Mouse (Mus musculus): ENCODE measurements around the gene Ric8b. TPM values are rescaled to one million over a fixed set of nuclear protein-coding genes. Genes with fewer than 3 reads are reported as not detected.

The Ric8b gene
- polyA plus RNA-seq, 2 experiments from 2014 or later, result 6.3 to 7.2 TPM

- no peak for ATAC-seq
Observed at GRCm38 (mm10) chr10:84909021-84909801, 8.2 kb upstream of the Ric8b start.

GRCm38 (mm10) chr10:84910194-84910593 is 7.2 kb upstream of the Ric8b start:
- ATAC-seq, result no peak

- ATAC-seq, result no peak
Observed at GRCm38 (mm10) chr10:84910758-84911384, 6.5 kb upstream of the Ric8b start.

- no peak for ATAC-seq
Observed at GRCm38 (mm10) chr10:84913148-84913547, 4.3 kb upstream of the Ric8b start.

GRCm38 (mm10) chr10:84915476-84915875 is 1.9 kb upstream of the Ric8b start:
- no peak for ATAC-seq

- ATAC-seq, result peak; percentile 20
Observed at GRCm38 (mm10) chr10:84917731-84918095, 297 bp downstream of the Ric8b start.

- ATAC-seq, result no peak
Observed at GRCm38 (mm10) chr10:84926336-84926735, 8.9 kb downstream of the Ric8b start.

- ATAC-seq, result peak; percentile 70
Observed at GRCm38 (mm10) chr10:84926885-84927284, 9.5 kb downstream of the Ric8b start.

- peak; percentile 42 for ATAC-seq
Observed at GRCm38 (mm10) chr10:84928465-84928864, 11.0 kb downstream of the Ric8b start.

- ATAC-seq, result no peak
Observed at GRCm38 (mm10) chr10:84935553-84936209, 18.3 kb downstream of the Ric8b start.

GRCm38 (mm10) chr10:84936832-84937515 is 19.6 kb downstream of the Ric8b start:
- ATAC-seq, result no peak

GRCm38 (mm10) chr10:84938094-84938820 is 20.8 kb downstream of the Ric8b start:
- no peak for ATAC-seq

GRCm38 (mm10) chr10:84938886-84939285 is 21.5 kb downstream of the Ric8b start:
- no peak for ATAC-seq

GRCm38 (mm10) chr10:84940356-84940755 is 22.9 kb downstream of the Ric8b start:
- ATAC-seq, result no peak

- ATAC-seq, result no peak
Observed at GRCm38 (mm10) chr10:84945692-84946091, 28.3 kb downstream of the Ric8b start.

GRCm38 (mm10) chr10:84948970-84949683 is 31.7 kb downstream of the Ric8b start:
- no peak for ATAC-seq

GRCm38 (mm10) chr10:84949684-84950010 is 32.2 kb downstream of the Ric8b start:
- ATAC-seq, result no peak

- no peak for ATAC-seq
Observed at GRCm38 (mm10) chr10:84950384-84950783, 33.0 kb downstream of the Ric8b start.

GRCm38 (mm10) chr10:84954236-84954635 is 36.8 kb downstream of the Ric8b start:
- no peak for ATAC-seq

- ATAC-seq, result no peak
Observed at GRCm38 (mm10) chr10:84956173-84956572, 38.8 kb downstream of the Ric8b start.

GRCm38 (mm10) chr10:84958597-84958996 is 41.2 kb downstream of the Ric8b start:
- no peak for ATAC-seq

- ATAC-seq, result no peak
Observed at GRCm38 (mm10) chr10:84960380-84960930, 43.0 kb downstream of the Ric8b start.

Data from CD4-positive, CD25-positive, alpha-beta regulatory T cell, adult 4 months (primary cell).